Mouse (Mus musculus): ENCODE measurements around the gene L1cam. TPM values are rescaled to one million over a fixed set of nuclear protein-coding genes. Genes with fewer than 3 reads are reported as not detected.

L1cam gene
- 1 to 10 TPM; 8.6 to 9.7 TPM for total RNA-seq (2021)
- polyA plus RNA-seq (2012; rRNA removed): 2.6 and 4.4 TPM in 2 replicates
- long read RNA-seq, partial matches to known transcripts: 1 of 1 reads
- long read RNA-seq, other reads (novel, unspliced or antisense): 0 of 1 reads

DNA sequence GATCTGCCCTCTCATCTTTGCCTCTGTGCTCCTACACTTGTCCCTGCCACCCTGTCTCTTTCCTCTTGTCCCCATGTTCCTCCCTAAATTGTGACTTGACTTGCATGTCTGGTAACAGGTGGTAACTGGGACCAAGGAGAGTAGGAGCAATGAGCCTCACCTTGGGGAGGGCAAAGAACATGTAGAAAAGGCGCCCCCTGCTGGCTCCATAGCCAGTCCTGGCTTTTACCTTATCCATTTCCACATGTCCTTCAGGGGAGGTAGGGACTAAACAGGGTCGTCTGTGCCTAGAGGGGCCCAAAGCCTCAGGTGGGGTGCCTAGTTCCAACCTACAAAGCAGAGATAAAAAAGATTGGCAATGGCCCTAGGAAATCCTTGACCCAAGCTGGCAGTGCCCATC lies at the start of gene L1cam:
L1cam (minus strand) TSS at position 387 of the 400 bp plus-strand sequence.
- peak; percentile 30 for DNase-seq

DNA sequence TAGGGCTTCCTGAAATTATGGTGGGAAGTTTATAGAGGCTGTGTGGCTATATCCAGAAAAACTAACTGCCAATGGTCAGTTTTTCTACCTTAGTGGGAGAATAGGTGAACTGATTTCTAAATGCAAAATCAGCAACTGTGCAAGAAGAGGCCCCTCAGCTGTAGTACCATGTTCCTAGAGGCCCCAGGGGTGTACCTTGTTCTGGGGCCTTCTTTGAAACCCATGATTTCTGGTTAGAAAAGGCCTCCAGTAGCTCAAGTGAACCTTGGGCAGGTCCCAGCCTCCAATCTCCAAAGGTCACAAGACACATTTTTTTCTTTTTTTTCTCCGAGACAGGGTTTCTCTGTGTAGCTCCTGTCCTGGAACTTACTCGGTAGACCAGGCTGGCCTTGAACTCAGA lies 46.4 kb upstream of the L1cam start:
- no peak for DNase-seq

DNA sequence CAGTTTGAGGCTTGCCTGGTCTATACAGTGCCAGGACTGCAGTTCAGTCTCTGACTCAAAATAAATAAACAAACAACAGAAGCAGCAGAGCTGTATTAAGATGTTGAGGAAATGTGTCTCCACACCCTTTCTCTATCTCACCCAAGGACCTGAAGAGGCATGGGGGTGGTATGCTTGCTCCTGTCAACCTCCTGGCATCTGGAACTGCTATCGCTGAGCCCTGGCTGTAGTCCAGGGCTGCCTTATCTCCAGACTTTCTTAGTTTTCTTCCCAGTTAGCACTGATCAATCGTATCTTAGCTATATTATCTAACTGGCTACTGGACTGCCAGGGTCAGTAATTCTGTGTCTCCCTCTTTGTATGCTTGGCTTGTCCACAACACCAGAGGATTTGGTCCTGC lies 46.0 kb upstream of the L1cam start:
- no peak for DNase-seq

DNA sequence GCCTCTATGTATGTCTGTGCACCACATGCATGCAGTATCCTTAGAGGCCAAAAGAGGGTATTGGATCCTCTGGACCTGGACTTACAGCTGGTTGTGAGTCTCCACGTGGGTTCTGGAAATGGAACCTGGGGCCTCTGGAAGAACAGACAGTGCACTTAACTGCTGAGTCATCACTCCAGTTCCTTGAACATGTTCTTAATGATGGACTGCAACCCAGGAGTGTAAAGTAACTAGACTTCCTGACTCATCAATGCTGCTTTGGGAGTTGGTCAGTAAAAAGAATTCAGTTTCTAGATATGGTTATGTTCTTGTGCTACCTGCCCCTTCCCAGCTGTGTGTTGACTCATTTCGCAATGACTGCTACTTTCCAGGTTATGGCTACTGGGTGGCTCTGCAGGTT lies 36.0 kb upstream of the L1cam start:
- no peak for DNase-seq

DNA sequence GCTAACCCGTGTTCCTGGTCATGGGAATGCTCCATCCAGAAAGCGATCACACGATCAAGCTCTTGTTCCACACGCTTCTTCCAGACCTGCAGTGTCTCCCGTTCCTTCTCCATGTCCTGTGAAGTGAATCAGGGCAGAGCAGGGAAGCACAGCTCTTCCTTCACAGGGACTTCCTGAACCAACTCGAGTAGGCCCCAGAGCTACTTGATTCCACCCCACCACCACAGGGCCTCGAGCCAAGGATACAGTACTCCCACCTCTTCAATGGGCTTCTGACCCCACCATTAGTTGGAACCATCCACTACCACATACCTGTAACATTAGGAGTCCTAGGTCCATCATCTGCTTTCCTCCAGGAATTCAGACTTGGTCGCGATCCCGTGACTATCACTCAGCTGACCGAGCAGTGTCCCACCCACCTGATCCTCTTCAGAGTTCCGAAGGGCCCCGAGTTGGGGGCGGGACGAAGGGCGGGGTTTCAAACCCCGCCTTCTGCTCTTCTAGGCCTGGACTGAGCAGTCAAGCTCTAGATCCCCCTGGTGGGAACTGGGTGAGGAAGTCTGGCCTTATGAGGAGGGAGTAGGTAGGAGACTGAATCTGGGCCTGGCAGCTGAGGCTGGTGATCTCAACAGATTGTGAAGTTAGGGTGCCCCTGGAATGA lies 34.6 kb upstream of the L1cam start, which contains the start of gene Renbp:
Renbp (minus strand) TSS at position 449 of the 661 bp plus-strand sequence.
- DNase-seq: peak; percentile 71

DNA sequence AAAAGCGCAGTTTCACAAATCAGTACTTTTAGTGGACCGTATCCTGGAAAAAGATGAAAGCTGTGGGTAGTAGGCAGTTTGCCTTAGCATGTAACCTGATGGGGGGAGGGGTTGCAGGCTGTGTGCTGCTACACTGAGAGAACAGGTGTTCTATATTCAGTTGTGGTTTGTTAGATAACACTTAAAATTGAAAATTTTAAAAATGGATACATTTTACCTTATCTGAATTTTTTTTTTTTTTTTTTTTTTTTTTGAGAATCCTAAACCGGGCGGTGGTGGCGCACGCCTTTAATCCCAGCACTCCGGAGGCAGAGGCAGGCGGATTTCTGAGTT lies 26.6 kb upstream of the L1cam start:
- DNase-seq: no peak

DNA sequence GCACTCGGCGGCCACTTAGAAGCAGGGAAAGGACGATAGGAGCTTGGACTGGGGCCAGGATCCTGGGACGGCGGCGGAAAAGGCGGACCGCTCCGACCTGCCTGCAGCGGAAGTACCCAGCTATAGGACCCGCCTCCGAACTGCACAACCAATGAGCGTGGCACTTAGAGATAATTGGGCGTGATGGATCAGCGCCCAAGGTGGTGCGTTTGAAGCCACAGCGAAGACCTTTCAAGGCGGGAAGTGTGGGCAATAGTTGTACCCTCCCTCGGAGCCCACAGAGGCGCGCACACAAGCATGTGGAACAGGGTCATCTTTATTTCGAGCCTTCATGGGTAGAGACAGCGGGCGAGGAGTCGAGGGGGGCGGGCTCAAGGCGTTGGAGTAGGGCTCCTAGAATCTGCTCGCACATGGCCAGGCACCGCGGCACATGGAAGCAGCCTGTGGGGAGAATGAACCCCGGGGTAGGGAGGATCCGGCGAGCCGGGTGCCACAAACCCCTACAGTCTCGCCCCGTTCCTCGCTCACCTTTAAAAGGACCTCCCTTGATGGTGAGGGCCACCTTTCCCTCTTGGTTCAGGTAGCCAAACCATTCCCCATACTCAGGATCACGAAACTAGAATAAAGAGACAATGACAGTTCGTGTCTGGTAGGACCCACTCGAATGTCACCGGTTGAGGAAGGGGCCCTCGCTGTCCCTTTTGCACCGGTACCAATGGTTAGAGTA lies 26.1 kb upstream of the L1cam start, which contains the start of the genes Arhgap4 and Naa10:
Arhgap4 (minus strand) TSS at position 48 of the 727 bp plus-strand sequence.
Naa10 (minus strand) TSS at position 122 of the 727 bp plus-strand sequence.
- peak; percentile 93 for DNase-seq

DNA sequence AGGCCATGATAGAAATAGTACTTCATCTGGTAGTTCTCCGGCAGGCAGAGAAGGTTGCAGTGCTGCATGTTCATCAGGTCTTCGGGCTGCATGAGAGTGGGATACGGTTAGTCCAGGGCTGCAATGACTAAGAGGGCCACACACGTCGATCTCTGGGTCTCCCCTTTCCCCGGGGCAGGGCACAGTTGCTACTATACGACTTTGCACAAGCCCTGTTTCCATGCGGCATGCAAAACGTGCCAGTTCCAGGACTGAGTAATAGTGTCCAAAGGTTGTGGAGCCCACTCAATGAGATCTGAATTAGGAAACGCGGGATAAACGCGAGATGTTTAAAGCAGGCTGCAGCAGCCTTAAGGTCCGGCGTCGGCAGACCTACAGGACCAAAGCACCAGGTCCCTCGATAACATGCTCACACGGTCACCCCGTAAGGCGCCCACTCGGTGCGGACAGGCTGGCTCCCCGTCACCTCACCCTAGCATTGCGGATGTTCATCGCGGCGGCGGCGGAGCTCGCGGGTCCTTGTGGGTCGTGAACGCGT lies 25.4 kb upstream of the L1cam start:
- DNase-seq: no peak

DNA sequence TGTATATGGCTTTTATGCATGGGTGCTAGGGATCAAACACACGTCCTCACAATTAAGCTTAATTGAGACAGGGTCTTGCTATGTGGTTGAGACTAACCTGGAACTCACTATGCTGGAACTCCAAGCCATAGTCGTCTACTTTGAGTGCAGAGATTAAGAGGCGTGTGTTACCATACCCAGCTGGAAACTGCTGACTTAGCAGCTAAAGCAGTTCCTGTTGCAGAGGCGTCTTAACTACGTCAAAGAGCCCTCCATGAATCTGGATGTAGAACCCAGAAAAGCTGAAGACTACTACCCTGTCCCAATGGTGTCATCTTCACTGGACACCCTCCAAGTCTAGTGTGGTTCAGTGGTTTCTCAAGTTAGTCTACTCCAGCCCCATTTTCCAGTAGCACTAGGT lies 22.7 kb upstream of the L1cam start:
- no peak for DNase-seq

DNA sequence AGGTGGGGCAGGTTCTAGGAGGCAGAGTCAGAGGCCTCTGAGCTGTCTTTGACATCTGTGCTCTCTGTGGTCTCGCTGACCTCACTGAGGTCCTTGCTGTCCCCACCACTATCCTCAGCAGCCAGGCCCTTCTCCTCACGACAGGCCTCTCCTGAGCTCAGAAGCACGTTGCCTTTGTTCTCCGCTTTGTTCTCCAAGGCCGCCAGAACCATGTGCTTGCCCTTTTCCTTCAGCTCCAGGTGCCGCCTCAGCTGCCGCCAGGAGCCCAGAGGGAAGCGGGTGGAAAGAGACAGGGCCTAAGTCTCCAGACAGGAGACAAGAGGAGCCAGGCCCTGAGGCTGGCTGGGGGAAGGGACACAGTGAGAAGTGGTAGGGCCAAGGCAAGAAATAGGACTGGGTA lies 21.0 kb upstream of the L1cam start:
- peak; percentile 14 for DNase-seq

DNA sequence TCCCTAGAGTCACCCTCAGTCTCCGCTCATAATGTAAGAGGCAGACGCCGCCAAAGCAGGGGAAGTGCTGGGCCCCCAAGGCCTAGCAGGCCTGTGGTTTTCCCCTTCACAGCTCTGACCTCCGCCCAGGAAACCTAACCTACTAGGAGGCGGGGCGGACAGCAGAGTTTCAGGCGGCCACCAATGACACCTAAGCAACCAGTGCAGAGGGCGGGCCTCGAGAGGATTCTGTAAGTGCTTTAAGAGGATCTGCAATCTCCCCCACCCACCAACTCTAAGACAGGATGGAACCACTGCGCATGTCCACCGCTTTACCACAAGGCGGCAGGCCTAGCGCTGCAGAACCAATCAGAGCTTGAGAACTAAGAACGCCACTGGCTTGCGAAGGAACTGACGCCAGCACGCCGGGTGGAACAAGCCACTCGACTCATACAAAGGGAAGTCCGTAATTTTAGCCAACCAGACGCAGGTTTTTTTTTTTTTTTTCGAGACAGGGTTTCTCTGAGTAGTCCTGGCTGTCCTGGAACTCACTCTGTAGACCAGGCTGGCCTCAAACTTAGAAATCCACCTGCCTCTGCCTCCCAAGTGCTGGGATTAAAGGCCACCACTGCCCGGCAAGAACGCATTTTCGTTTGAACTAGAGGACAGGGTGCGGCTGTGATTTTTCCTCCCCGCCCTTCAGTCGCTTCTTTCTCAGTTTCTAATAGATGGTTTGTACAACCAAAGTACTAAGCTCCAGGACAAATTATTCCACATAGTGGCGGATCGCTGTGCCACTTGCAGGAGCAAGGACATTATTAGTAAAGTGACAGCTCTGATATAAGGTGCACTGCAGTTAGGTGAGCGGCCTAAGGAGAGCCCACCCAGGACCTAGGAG lies 19.2 kb upstream of the L1cam start:
- DNase-seq: peak; percentile 90

DNA sequence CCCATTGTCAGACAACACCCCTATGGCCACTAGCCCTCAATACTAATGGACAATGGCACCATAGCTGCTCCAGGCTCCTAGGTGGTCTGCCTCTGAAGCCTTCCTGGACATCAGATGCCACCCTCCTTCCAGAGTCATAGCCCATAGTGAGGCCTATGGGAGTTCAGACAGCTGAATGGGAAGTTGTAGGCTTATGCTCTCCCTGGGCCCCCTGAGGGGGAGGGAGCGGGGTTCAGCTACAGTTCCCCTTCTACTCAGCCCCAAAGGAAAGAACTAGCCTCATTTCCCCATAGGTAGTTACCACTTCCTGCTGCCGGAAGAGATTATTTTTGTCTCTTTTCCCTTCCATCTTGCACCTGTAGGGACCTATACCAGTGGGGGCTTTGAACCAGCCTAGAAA lies 15.7 kb upstream of the L1cam start:
- no peak for DNase-seq

DNA sequence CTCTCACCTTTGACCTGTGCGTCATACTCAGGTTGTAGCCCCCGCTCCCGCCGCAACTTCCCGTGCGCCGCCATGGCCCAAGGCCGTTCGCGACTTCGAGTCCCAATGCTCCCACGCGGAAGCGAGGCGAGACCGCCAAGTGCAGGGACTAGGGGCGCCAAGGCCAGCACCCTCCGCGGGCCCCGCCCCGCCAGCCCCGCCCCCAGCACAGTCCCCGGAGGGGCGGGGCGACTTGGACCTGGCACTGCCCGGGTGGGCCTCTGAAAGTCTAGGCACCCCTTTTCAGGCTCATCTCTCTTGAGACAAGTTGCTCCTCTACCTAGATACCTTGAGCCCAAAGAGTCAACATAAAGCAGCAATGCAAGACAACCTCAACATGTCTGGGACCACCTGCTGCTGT lies 15.3 kb upstream of the L1cam start:
- DNase-seq: peak; percentile 24

DNA sequence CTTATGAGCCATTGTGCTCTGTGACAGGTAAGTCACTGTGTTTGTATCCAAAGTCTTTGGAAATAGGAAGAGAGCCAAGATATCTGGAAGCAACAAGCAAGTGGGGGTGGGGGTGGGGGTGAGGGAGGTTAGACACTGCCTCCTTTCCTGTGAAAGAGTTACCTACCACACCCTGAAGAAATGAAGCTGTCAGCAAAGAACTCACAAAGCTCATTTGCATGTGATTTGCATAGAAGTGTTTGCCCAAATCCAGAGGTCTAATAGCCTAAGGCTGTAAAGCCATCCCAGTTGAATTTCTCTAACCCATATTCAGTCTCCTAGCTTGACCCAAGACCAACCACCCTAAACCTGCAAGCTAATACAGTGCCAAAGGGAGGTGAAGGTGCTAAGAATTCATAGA lies 14.5 kb upstream of the L1cam start:
- no peak for DNase-seq

DNA sequence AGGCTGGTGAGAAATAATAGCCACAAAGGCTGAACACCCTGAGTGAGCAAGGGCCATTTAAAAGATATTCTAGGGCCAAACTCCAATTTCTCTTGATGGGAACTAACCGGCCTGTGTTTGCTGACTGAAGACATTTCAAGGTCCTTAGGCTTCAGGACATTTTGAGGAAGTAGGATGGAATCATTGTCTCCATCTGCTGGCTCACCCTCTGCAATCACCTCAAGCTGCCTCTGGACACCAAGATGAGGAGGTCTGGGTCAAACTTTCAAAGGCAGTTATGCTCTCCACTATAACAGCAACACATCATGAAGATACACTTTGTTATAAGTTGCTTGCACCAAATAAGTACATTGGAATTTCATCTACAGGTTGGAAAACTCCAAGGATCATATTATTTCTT lies 14.1 kb upstream of the L1cam start:
- no peak for DNase-seq

DNA sequence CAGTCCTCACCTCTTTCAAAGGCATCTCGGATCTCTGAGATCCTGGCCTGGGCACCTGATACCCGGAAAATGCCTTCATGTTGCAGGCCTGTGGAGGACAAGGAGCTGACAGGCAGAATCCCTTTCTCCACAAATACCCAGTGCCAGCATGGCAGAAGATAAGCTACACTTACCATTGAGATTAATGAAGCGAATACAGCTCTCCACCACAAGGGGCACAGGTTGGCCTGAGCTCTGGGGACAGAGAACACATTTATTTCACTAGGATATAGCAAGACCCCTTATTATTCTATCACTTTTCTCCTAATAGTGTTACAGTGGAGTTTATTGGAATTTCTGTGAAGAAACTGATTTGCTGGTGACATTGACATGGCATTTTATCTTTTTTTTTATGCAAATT lies 2.1 kb upstream of the L1cam start:
- no peak for DNase-seq

DNA sequence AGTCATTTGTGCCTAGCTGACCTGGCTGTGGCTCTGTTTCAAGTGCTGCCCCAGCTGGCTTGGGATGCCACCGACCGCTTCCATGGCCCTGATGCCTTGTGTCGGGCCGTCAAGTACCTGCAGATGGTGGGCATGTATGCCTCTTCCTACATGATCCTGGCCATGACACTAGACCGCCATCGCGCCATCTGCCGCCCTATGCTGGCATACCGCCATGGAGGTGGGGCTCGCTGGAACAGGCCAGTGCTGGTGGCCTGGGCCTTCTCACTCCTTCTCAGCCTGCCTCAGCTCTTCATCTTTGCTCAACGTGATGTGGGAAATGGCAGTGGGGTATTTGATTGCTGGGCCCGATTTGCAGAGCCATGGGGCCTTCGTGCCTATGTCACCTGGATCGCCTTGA lies 3.1 kb downstream of the L1cam start:
- DNase-seq: no peak

DNA sequence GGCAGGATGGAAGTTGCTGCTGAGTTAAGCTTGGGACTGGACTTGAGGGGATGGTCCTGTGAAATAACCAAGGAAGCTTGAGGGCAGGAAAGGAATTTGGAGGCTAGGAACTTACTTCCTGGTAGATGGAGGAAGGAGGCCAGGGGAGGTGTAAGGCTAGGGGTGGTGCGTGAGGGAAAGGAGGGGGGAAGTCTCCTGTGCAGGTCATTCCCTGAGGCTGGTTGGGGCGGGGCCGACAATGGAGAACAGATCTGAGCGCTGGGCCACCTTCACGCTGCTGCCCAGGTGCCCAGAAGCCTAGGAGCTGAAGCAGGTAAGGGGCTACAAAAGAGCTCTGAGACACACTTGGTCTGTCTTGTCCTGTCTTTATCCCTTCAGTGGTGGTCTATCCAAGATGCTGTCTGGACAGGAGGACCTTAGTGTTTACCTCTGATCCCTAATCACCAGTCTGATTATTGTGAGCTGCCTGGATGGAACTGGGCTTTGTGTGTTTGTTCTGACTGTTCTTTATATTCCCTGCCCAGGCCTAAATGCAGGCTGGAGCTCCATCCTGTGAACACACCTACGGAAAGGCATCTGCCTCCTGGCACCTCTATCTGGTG lies 4.3 kb downstream of the L1cam start, which contains the start of gene Avpr2:
Avpr2 (plus strand) TSS at position 552 of the 602 bp plus-strand sequence.
- no peak for DNase-seq

DNA sequence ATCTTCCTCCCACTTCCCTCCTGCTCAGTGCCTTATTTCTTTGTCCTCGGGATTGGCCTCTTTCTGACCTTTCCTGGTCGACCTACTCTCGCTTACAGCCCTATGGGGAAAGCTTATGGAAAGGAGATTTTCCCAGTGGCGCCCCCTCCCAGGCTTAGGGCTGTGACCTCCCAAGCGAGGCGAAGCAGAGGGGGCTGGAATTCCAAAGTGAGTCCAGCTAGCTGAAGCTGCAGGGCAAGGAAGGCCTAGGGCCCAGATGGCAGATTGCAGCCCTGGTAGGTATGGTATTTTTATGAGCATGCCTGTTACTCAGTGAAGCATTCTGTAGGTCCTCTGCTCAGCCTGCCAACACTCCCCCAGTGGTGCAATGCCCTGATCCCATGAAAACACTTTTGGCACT lies 14.4 kb downstream of the L1cam start:
- no peak for DNase-seq

DNA sequence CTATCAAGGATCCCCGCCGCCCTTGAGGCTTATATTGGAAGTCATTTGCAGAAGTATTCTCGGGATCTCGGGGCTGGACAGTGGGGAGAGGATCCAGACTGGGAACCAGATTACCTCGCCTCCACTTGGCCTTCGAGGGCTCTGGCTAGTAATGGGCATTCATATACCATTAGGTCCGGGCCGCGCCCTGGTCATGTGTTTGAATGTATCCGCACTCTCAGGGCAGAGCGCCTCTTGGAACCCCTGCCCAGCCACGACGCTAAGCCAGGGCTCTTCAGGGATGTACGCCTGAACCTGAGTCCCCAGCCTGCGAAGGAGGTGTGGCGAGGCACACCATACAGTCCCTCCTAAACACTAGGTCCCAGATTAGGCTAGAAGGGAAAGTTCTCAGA lies 14.9 kb downstream of the L1cam start:
- DNase-seq: no peak

DNA sequence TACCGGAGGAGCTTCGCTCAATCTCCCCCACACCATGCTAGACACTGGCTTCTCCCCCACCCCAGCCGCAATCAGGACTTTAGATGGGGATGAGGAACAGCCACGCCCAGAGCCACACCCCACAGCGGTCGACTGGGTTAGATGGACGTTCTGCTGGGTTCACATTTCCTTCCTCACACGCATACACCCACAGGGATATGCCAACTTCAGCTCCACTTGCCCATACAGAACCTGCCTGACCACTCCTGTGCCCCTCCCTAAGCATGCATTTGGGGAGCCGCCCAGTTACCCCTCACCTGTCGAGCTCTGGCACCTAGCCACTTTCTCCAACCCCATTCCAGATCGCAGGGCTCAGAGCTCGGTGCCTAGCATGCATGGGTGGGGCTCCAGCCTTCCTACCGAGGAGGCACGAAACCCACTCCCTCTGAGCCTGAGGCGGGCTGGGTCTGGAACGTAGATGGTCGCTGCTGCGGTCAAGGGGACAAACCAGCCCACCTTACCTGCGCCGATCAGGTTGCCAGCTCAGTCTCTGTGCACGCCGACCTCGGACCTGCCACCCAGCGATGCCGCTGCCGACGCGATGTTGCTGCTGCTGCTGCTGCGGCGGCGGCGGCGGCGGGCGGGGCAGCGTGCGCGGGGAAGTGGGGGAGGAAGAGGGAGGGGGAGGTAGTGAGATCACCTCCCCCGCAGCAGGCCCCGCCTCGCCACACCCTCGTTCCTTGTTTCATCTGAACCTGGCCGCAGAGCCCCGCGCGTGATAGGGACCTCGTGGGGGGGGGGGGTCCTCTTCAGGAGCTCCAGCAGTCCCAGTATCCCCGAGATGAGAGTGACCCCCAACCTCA lies 15.5 kb downstream of the L1cam start:
- DNase-seq: peak; percentile 37
